Mouse (Mus musculus) hindbrain, postnatal 0 days (tissue): ENCODE results near the gene Parp14. TPM values are rescaled to one million over a fixed set of nuclear protein-coding genes. Genes with fewer than 3 reads are reported as not detected.

Experiments
- ATAC-seq: fragments of 200-750 bp; cut with Nextera tagmentation; 2 replicates; pipeline ENCODE4 v1.8.0; 2017; ENCODE audit warnings: mild to moderate bottlenecking, moderate TSS enrichment, moderate library complexity
- DNase-seq: peaks from one replicate; pipeline ENCODE4 v3.0.0-alpha.2; 2015; ENCODE audit warnings: low spot score
- H3K27ac ChIP-seq: fragments of 300-500 bp; sonication (generic); 2 replicates; pipeline ENCODE4 v1.5.1; 2014; ENCODE audit warnings: mild to moderate bottlenecking
- H3K27me3 ChIP-seq: fragments of 300-500 bp; sonication (generic); 2 replicates; pipeline ENCODE4 v1.6.1; 2014; ENCODE audit warnings: low read length, mixed read lengths; ENCODE audit not compliant: insufficient read depth
- H3K36me3 ChIP-seq: fragments of 300-500 bp; sonication (generic); 2 replicates; pipeline ENCODE4 v1.6.1; 2014; ENCODE audit warnings: low read length, mixed read lengths; ENCODE audit not compliant: insufficient read depth
- H3K4me1 ChIP-seq: fragments of 300-500 bp; sonication (generic); 2 replicates; pipeline ENCODE4 v1.6.1; 2014; ENCODE audit warnings: antibody characterized with exemption, low read length, mixed read lengths; ENCODE audit not compliant: insufficient read depth
- H3K4me2 ChIP-seq: fragments of 300-500 bp; sonication (generic); 2 replicates; pipeline ENCODE4 v1.6.1; 2014; ENCODE audit warnings: low read depth, mild to moderate bottlenecking, low read length, moderate library complexity, mixed read lengths
- H3K4me3 ChIP-seq: fragments of 300-500 bp; sonication (generic); 2 replicates; pipeline ENCODE4 v1.5.1; 2014; ENCODE audit warnings: low read length
- H3K9ac ChIP-seq: fragments of 300-500 bp; sonication (generic); replicated peaks from 2 replicates; pipeline ENCODE4 v1.6.1; 2014; ENCODE audit warnings: mild to moderate bottlenecking, low read length, moderate library complexity, mixed read lengths
- H3K9me3 ChIP-seq: fragments of 300-500 bp; sonication (generic); 2 replicates; pipeline ENCODE4 v1.6.1; 2016; ENCODE audit warnings: low read length, mixed read lengths
- CTCF ChIP-seq: IDR thresholded peaks from 2 replicates; pipeline ENCODE4 v1.5.1; 2016; ENCODE audit warnings: antibody characterized with exemption, control low read depth, low read depth
- WGBS: fragments of 180-500 bp; shearing (Covaris S2); extraction: QIAGEN DNeasy Blood & Tissue Kit; methylation state at CpG from one replicate; pipeline ENCODE4 v1.1.7; 2014; 5-methylcytosine and 5-hydroxymethylcytosine counted together
- polyA plus RNA-seq: library from polyadenylated mRNA; unstranded; fragments of >200 nt; fragmentation: Nextera tagmentation; extraction: Ambion mirVana; gene quantifications from 2 replicates; pipeline ENCODE4 v1.2.1, GENCODE M21; 2015
- total RNA-seq: library from RNA; depleted of rRNA; stranded (reverse); fragments of >200 nt; gene quantifications from 2 replicates; pipeline ENCODE4 v1.2.3, GENCODE M21; 2014

Parp14 gene
- total and polyA plus RNA-seq, 2 experiments from 2014 or later, result 0.79 to 1.3 TPM

DNA sequence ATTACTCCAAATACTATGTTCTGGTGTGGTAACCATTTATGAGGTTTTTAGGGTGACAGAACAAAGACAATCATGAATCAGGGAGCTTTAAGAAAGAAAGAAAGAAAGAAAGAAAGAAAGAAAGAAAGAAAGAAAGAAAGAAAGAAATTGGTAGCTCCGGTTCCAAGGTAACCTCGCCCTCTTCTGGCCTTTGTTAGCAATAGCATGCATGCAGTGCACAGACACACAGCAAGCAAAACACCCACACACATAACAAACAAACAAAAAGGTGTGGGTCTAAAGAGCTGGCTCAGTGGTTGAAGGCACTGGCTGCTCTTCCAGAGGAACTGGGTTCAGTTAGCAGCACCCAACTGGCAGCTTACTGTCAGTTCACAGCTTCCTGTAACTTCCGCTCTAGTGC is 19.3 kb upstream of the Parp14 start:
- no peaks in the 10 kb centered on the region for H3K36me3 ChIP-seq
- DNase-seq (no peak), ATAC-seq (no peak)
- H3K27ac ChIP-seq, result no peak overlapping the region
- no peak overlapping the region for H3K4me2 ChIP-seq
- TF ChIP-seq CTCF, result peak; percentile 68
- no peaks in the 10 kb centered on the region for H3K4me1 ChIP-seq
- H3K9me3 ChIP-seq, result no peaks in the 10 kb centered on the region
- H3K4me3 ChIP-seq, result no peak overlapping the region
- 77% methylated on average over 3 of the region's 3 CpGs for WGBS
- H3K9ac ChIP-seq, result no peak overlapping the region
- no peaks in the 10 kb centered on the region for H3K27me3 ChIP-seq

DNA sequence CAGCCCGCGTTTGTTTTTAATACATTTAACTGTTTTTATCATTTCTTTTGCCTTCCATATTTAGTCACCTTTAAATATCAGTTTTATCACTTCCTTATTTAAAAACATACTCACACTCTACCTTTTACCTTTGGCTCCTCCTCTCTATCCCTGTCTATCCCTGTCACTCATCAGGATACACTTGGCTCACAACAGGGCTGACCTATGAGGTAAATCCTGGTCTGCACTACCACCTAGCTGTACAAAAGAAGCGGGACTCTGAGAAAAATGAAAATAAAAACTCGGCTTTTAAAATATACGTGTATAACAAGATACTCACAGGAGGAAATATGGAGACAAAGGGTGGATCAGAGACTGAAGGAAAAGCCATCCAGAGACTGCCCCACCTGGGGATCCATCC is 17.6 kb upstream of the Parp14 start:
- Histone ChIP-seq H3K36me3 (no peaks in the 10 kb centered on the region), H3K4me3 (no peak overlapping the region), H3K9me3 (no peaks in the 10 kb centered on the region), H3K9ac (no peak overlapping the region), H3K4me2 (no peak overlapping the region), H3K27me3 (no peaks in the 10 kb centered on the region), H3K4me1 (no peaks in the 10 kb centered on the region), H3K27ac (no peak overlapping the region)
- DNase-seq (peak; percentile 24), ATAC-seq (no peak)
- no peak; the same call in 1 of the 2 replicates for TF ChIP-seq CTCF
- WGBS, result 94% methylated on average over 5 of the region's 5 CpGs

DNA sequence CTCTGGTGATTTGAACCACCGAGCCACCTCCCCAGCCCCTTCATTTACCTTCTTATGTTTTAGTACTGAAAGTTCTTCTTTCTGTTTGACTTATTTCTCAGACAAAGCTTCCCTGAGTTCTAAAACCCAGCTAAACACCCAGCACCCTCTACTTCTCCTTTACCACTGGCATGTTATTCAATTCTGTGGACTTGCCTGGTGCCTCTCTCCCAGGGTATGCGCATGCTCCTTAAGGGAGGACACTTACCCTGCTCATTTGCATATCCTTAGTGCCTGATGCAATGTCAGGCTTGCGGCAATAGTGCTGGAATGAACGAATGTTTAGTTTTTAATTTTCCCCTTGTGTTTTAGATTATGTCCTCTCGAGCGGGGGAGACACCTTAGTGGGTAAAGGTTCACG is 16.8 kb upstream of the Parp14 start:
- WGBS, result 75% methylated on average over 7 of the region's 7 CpGs
- H3K36me3 ChIP-seq, result no peaks in the 10 kb centered on the region
- no peak overlapping the region for H3K9ac ChIP-seq
- H3K4me1 ChIP-seq, result no peaks in the 10 kb centered on the region
- ATAC-seq (no peak), DNase-seq (no peak)
- no peaks in the 10 kb centered on the region for H3K27me3 ChIP-seq
- no peak for TF ChIP-seq CTCF
- no peak overlapping the region for H3K4me2 ChIP-seq
- H3K27ac ChIP-seq, result no peak overlapping the region
- no peaks in the 10 kb centered on the region for H3K9me3 ChIP-seq
- H3K4me3 ChIP-seq, result no peak overlapping the region

DNA sequence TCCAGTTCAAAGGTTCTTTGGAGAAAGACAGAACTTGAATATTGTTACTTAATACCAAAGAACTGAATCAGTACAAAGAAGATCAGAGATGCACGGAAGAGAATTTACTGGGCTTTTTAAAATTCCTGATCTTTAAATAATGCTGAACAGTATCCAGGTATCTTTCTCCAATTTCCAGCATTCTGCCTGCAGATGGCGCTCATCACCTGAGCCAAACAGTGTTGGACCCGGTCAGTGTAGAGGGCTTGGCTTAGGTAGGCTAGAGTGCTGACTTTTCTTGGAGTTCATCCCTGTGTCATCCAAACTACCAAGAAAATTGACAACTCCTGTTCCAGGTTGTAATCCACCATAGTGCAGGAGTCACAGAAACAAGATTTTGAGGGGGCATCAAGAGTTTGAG is 3.1 kb upstream of the Parp14 start:
- ATAC-seq (no peak), DNase-seq (peak; percentile 22)
- TF ChIP-seq CTCF, result peak; percentile 62
- Histone ChIP-seq H3K27ac (no peak overlapping the region), H3K4me2 (no peak overlapping the region), H3K9ac (no peak overlapping the region), H3K9me3 (no peaks in the 10 kb centered on the region), H3K27me3 (peaks cover 5% of the 10 kb centered on the region; the same call in 1 of the 2 replicates), H3K36me3 (no peaks in the 10 kb centered on the region), H3K4me3 (no peak overlapping the region), H3K4me1 (no peaks in the 10 kb centered on the region)
- WGBS, result 23% methylated on average over 3 of the region's 3 CpGs

DNA sequence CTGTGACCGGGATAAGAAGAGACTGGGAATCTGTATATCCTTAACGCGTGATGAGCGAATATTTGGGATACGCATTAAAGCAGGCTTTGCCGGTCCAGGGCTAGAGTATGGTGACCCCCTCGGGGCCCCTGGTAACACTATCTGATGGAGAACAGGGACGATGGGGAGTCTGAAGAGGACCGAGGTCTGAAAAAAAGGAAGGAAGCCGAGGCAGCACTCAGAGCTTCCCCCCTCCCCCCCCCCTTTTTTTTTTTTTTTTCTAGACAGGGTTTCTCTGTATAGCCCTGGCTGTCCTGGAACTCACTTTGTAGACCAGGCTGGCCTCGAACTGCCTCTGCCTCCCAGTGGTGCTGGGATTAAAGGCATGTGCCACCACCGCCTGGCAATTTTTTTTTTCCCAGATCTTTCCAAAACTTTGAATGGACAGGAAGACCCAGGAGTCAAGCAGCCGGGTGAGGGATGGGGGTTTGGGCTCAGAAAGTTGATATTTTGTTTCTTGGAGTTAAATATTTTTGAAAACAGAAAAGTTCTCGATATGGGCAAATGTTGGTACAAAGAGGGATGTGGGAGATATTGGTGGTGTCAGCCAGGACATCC is 1.2 kb upstream of the Parp14 start:
- Histone ChIP-seq H3K36me3 (no peaks in the 10 kb centered on the region), H3K9me3 (no peaks in the 10 kb centered on the region), H3K27me3 (peaks cover 5% of the 10 kb centered on the region; the same call in 1 of the 2 replicates), H3K4me3 (no peak overlapping the region), H3K27ac (no peak overlapping the region), H3K9ac (no peak overlapping the region), H3K4me2 (peak overlapping the region; percentile 98; the same call in 1 of the 2 replicates), H3K4me1 (no peaks in the 10 kb centered on the region)
- 42% methylated on average over 14 of the region's 14 CpGs for WGBS
- no peak for ATAC-seq
- DNase-seq, result no peak
- no peak for TF ChIP-seq CTCF

DNA sequence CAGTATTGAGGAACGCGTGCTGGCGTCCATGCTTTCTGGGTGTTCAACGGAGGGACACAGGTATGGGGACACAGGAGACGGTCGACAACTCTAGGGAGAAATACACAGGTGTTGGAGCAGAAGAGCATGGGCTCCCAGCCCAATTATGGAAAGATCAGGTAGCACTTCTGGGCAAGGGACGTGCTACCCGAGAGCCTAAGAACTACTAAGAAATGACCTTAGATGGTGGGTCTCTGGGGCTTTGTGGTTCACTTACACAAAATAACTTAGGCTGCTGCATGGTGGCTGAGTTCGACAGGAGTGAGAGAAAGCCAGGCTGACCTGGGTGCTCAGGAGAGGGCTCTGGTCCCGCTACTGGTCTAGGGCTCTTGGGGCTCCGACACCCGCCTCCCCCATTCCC is 554 bp upstream of the Parp14 start:
- H3K9me3 ChIP-seq, result no peaks in the 10 kb centered on the region
- no peak for TF ChIP-seq CTCF
- H3K4me3 ChIP-seq, result peak overlapping the region; percentile 52
- ATAC-seq (no peak), DNase-seq (no peak)
- H3K9ac ChIP-seq, result no peak overlapping the region
- H3K36me3 ChIP-seq, result no peaks in the 10 kb centered on the region
- no peaks in the 10 kb centered on the region for H3K4me1 ChIP-seq
- H3K27me3 ChIP-seq, result peaks cover 5% of the 10 kb centered on the region; the same call in 1 of the 2 replicates
- peak overlapping the region; percentile 98 for H3K4me2 ChIP-seq
- WGBS, result 37% methylated on average over 12 of the region's 12 CpGs
- H3K27ac ChIP-seq, result no peak overlapping the region

DNA sequence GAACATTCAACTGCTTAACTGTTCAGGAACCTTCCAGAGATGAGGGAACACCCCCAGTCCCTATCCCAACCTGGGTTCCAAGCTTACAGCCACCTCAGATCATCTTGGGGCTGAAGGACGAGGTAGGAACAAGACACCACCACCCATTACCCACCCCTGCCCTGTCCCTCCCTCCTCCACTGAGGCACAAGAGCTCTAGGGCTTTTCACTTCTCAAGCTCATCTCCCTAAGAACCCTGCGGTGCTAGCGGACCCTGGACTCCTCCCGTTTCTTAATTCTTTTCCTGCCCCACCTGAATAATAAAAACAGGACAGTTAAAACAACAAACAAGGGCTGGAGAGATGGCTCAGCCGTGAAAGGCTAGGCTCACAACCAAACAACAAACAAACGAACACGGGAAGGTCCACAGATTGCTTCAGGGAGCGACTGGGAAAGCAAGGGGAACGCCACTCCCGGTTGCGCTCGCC is 730 bp downstream of the Parp14 start:
- TF ChIP-seq CTCF, result no peak
- Histone ChIP-seq H3K4me2 (peak overlapping the region; percentile 98), H3K36me3 (no peaks in the 10 kb centered on the region), H3K27me3 (peaks cover 5% of the 10 kb centered on the region; the same call in 1 of the 2 replicates), H3K27ac (no peak overlapping the region), H3K4me3 (peak overlapping the region; percentile 52), H3K4me1 (no peaks in the 10 kb centered on the region), H3K9me3 (no peaks in the 10 kb centered on the region), H3K9ac (peak overlapping the region; percentile 54)
- DNase-seq (no peak), ATAC-seq (no peak)
- 2% methylated on average over 12 of the region's 12 CpGs for WGBS
